Mouse (Mus musculus): ENCODE measurements around the gene Vps41.

The Vps41 gene

DNA sequence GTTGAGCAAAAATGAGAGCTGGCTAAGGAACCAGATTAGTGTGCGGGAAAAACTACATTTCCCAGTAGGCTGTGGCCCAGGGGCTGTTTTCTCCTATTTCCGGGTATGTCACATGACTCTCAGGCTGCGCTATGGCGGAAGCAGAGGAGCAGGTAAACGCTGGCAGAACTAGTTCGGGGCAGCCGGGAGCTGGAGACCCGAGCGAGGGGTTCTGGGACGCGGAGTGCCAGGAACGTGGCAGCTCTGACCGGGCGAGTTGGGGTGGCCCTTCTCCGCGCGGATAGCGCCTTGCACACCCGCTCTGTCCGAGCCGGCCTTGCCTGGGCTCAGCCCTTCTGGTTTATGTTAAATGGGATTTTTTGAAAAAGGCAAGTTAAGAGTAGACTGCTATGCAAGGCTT is at the start of gene Vps41:
Gene Vps41, plus strand, starts transcription at position 102 of the 400 bp plus-strand sequence.
- peak; percentile 80 for DNase-seq (ENCODE audit: low spot score)

DNA sequence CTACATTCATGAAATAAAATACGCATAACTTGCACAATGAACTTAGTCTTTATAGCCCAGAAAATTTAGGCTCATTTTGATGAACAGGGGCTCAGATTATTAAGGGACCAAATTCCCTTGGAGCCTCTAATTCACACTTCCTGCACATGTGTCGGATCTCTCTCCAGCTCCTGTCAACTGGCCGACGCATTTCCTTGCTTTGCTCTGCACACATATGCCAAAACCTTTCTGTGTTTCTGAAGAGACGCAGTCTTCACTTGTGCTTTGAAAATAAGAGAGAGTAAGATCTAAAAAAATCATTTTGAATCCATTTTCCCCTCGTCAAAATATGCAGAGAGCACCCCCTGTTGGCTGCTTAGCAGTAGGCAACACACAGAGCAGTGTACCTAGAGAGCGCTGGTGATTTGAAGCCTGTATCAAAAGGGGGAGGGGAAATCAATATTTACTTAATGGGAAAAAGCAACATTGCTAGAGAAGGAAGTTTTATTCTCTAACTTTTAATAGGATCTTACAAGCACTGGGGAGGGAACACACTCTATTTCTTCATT is 18.5 kb upstream of the Vps41 start:
- DNase-seq (ENCODE audit: low spot score), result peak; percentile 20

DNA sequence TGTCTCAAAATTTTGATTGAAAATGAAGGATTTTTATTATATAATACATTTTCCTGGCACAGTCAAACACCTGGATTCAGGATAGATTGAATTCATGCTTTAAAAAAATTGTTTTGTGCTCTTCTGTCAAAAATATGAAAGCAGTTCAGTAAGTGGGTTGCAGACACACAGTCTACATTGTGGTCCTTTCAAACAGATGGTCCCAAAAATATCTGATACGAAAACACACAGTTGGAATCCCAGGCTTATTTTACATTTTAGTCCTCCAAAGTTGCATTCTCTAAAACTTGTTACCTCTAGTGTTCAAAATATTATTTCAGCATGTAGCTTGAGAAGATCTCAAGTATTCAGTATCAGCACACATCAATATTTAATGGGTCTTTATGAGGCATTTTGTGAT is 5.4 kb upstream of the Vps41 start:
- no peak for DNase-seq (ENCODE audit: low spot score)

DNA sequence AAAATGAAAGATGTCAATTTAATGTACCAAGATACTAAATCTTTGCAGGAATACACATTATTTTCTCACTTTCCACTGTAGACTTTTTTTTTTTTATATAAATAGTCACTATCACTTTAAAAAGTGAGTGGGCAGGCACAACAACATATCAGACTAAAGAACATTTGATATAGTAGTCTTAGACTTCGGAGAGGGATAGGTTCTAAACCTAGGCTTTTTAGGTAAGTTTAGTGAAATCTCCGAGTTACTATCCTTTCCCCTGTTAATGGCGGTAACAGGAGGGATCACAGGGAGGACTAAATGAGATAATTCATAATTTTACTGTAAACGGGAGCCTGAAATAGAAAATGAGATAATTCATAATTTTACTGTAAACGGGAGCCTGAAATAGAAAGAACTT is 379 bp upstream of the Vps41 start:
- no peak for DNase-seq (ENCODE audit: low spot score)

DNA sequence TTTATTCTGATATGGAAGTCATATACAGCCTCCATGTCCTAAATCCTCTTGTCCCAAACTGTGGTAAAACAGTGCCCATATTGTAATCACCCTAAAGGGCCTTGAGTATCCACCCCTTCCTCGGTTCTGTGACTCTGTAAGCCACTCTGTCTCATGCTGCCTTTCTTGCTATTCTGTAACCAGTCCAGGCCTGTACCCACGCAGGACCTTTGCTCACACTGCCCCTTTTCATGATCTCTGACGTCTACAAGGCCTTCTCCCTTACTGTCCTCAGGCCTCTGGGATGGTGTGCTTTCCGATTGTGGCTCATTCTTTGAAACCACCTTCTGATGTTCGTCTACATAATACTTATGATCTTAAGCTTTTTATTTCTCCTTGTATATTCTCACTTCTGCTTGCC is 1.4 kb downstream of the Vps41 start:
- no peak for DNase-seq (ENCODE audit: low spot score)

DNA sequence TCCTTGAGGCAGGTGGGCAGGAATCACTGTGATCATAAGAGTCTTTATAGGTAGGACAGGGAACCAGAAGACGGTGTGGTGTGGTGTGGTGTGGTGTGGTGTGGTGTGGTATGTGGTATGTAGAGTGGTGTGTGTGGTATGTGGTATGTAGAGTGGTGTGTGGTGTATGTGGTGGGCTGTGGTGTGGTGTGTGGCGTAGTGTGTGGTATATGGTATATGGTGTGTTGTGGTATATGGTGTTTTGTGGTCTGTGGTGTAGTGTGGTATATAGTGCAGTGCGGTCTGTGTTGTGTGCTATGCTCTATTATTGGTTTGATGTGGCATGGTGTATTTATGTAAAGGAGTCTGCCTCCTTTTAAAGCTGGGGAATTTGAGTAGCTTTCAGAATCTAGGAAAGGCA is 13.6 kb downstream of the Vps41 start:
- no peak for DNase-seq (ENCODE audit: low spot score)

DNA sequence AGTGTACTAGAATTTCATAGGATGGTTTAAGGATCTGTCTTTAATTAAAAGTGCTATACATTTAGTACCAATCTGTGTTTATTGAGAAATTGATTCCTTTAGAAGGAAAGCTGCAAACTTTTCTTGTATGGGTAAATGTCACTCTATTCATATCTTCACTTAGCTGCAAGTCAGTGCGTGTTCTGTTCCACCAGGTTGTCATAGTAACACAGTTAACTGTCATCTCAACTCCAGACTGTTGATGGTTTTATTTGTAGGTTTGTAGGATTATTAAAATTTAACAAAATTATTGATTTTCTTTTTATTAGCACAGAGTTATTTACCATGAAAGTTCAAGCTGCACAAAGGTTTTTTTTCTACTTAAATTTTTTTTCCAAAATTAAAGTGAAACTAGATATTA is 19.5 kb downstream of the Vps41 start:
- DNase-seq (ENCODE audit: low spot score), result no peak

DNA sequence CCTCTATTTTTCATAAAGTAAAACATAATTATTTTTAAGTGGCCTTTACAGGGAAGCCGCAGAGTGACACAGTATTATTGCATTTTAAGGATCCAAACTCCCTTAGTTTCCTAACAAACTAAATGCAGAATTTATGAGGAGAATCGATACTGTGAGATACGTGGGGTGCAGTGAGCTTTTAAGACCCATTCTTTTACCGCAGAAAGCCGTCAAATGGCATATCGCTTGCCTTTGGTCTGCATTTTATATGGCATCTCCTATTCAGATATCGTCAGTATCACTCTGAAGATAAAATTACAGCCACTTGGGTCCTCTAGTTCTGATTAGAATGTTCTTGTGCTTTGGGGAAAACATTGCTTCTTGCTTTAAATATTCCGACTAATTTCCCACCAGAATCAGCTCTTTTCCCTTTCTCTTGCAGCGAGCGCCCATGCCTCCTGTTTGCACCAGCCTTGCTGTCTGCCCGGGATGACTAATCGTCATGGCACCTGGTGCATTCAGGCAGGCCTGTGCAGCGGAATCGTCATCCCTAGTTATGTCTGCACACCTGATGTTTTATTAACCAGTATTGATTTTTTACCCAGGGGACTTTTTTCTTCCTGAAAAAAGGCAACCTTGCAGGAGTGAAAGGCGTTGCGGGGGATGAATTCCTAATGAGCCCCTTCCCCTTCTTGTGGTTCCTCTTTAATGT is 26.6 kb downstream of the Vps41 start:
- DNase-seq (ENCODE audit: low spot score), result peak; percentile 29

DNA sequence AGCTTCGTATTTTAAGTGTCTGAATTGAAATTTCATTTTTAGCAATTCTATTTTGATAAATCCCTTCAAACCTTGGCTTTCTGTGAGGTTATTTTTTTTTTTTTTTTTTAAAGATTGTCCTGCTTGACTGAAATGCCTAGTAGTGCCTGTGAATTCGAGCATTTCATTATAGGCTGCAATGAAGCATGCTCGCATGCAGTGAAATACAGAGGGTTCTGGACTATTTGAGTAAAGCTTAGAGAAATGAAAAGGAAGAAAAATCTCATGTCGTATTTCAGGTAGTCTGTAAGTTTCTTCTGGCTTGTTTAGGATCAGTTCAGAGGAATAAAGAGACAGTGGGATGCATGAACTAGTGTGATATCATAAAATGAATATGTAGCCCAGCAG is 27.2 kb downstream of the Vps41 start:
- no peak for DNase-seq (ENCODE audit: low spot score)

DNA sequence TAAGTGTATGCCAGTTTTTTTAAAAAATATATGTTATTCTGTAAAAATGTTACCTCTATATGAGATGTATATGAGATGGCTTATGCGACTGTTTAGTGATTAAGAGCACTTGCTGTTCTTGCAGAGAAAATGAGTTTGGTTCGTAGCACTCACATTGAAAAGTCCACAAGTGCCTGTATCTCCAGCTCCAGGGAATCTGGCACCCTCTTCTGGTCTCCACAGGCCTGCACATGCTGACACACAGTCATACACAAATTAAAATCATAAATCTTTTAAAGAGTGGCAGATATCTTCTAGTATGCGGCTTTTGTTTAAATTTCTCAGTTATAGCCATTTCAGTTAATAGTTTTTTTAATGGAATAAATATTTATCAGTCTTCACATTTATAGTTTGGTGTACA is 40.9 kb downstream of the Vps41 start:
- DNase-seq (ENCODE audit: low spot score), result no peak

DNA sequence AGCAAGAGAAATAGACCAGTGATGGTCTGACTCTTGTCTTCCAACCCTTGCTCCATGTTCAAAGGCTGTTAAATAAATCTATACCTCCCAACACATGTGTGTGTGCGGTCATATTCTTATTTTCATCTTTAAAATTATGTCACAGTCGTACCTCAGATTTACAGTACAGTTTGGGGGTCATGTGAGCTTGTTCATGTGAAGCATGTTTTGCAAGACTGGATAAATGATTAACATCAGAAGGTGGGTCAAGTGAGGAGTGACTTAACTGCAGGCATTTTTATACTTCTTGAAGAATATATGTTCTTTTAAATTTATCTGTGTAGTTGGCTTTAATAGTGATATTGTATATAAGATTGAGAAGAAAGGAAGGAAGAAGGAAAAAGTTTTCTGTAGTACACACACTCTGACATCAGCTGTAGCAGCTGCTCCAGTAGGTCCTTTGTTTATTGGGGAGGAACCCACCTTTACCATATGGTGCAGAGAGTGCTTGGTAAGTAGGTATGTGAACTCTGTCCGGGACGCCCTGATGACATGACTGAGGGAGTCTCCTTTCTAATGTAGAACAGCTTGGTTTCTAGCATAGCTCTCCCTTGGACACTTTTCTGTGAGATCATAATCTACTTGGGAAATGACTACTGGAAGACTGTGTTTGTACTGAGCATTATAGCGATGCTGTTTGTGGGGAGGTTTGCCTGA is 42.4 kb downstream of the Vps41 start:
- no peak for DNase-seq (ENCODE audit: low spot score)

DNA sequence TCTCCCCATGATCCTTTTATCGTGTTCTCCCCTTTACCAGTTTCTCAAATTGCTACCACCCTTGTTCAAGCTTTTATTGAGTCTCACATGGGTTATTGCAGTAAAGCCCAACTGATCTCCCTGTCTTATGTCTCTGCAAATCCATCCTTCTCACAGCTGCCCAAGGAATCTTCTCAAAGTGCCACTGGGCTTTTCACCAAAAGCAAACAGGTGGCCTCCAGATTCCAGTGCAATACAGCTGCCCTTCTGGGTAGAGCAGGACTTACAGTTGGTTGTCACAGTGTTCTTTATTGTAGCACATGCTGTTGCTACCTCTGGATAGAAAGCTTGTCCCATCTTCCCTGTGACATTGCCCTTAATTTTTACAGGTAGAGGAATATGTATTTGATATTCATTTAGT is 44.4 kb downstream of the Vps41 start:
- DNase-seq (ENCODE audit: low spot score), result no peak

DNA sequence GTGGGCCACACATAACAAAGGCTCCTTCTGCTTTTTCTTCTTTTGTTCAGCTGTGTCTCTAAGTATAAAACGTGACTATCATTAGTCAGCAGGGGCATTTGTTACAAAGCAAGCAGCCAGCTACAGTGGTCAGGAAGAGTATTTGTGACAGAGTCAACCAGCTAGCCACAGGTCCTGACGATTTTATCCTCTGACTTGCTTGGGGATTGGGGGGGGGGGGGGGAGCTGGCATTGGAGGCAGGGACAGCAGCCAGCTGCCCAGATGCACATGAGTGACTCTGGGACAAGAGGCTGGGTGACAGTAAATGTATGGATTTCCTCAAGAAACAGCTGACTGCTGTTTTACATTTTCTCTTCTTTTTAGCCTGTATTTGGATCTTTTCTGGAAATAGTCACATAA is 50.8 kb downstream of the Vps41 start:
- DNase-seq (ENCODE audit: low spot score), result no peak

DNA sequence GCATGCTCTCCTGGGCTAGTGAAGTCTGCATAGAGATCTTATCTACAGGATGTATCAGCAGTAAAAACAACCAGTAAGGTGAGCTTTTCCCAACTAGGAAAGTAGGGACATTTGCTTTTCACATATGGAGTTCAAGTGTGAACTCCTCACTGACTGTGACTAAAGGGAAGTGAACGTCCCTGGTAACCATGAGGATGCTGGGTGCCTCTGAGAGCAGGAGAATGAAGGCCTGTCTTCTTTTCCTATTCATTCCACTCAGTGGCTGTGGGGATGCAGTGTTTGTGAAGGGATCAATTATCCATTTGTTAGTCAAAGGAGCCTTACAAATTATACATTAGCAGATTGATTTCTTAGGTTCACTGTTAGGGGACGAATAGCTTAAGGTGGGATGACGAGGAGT is 51.4 kb downstream of the Vps41 start:
- no peak for DNase-seq (ENCODE audit: low spot score)

DNA sequence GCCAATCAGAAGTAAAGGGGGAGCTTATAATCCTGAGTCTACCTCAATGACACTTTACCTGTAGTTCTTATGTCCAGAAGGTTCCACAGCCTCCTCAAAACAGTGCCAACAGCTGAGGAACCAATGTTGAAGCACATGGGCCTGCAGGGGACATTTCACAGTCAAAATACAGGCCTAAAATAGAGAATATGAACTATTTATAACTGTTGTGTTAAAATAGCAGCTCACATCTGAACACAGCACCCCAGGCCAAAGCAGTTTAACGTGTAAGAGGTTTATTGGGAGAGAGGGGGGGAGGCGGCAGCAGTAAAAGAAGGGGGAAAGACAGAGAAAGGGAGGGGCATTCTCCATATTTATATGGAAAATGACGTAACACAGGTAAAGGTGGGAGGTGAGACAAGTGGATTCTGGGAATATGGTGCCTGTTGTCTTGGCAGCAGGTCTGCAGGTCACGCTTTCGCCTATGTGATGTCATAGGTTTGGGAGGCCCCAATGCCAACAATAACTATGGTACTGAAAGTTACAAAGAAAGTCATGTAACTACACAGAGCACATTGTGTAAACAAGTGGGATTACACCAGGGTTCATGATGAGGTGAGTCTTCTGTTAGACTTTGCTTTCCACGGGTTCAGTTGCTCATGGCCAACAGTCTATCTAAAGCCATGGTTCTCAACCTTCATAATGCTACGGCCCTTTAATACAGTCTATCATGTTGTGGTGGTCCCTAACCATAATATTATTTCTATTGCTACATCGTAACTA is 56.5 kb downstream of the Vps41 start:
- DNase-seq (ENCODE audit: low spot score), result no peak

DNA sequence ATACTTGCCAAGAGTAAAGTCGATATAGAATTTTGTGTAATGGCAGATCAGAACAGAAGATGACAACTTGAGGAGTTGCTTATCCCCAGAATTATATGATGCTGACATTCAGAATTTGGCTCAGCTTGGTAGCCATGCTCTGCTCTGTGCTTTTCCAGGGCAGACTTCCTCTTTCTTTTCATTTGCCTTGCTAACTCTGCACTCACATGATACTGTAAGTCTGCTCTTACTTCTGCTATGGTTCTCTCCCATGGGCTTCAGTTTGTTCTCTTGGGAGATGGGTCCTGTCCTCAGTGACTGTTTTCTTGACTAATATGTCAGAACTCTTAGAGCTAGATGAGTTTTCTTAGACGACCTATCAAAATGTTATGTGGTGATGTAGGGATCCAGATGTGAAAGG is 64.2 kb downstream of the Vps41 start:
- DNase-seq (ENCODE audit: low spot score), result no peak

DNA sequence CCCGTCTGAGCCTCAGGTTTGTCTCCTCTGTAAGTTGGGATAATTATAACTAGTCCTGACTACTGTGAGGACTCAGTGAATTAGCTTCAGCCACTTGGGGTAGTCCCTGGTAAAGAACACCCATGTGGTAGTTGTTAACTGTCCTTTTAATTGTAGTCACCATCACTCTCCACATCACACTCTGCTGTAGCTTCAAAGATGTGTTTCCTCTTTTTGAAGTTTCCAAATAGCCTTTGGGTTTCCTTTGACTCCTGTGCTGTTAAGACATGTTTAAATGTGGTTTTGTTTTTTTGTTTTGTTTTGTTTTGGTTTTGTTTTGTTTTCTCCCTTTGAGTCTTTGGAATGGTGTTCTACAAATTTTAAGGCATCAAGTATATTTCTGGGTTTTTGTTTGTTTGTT is 68.6 kb downstream of the Vps41 start:
- DNase-seq (ENCODE audit: low spot score), result no peak

DNA sequence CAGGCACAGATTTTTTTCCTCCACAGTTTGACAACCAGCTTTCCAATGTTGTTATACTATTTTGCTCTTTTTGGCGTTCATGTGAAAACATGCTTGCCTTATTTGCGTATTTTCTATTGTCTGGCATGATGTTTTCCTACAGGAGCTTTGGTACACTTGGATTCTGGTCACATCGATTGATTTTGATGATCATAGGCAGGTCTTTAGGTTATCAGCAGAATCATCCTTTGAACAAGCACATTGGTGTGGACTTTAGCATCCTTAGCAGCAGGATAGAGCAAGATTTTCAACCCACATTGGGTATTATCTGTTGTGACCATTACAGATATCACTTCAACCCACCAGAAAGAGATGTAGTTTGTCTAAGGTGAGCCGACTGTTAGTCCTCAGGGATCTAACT is 71.0 kb downstream of the Vps41 start:
- no peak for DNase-seq (ENCODE audit: low spot score)

DNA sequence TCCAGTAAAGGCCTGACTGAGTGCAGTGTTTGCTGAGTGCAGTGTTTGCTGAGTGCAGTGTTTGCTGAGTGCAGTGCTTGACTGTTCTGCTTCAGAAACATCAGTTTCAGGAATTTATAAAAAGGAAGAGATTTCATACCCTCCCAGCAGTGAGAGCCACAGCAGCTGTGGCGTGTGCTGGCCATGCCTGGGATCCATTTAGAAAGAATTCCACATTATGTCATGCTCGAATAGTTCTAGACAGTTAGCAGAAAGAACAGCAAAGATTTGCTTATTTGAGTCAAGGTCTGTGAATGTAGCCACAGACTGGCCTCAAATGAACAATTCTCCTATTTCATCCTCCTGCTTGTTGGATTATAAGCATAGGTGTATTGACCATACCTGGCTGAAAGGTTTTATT is 71.6 kb downstream of the Vps41 start:
- DNase-seq (ENCODE audit: low spot score), result no peak

DNA sequence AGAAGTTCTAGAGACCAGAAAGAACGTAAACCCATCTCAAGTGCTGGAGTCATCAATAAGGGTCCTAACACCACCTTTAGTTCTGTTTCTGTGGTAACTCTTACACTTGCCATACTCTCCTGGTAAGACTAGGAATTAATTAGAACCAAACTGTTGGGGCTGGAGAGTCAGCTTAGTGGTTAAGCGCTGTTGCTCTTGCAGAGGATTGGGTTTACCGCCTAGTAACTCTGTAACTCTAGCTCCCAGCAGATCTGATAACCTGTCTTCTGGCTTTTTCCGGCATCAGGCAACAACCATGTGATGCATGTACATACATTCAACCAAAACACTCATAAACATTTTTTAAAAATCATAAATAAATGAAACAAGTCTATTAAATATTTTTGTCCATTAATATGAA is 72.6 kb downstream of the Vps41 start:
- DNase-seq (ENCODE audit: low spot score), result no peak

DNA sequence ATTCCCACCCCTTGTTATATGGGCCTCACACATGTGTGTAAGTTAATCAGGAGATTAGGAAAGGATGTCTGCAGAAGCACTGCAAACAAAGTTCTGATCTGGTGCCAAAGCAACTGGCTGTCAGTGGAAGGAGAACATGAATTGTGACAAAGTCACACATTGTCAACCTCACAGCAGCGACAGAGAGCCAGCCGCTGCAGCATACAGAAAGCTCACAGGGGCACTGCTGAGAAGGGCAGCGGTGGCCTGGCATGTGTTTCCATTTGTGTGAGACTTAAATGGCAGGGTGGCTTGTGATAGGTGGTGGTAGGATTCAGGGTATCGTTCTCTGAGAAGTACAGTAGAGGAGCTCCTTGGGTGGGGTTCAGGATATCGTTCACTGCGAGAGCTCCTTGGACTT is 73.0 kb downstream of the Vps41 start:
- DNase-seq (ENCODE audit: low spot score), result no peak

DNA sequence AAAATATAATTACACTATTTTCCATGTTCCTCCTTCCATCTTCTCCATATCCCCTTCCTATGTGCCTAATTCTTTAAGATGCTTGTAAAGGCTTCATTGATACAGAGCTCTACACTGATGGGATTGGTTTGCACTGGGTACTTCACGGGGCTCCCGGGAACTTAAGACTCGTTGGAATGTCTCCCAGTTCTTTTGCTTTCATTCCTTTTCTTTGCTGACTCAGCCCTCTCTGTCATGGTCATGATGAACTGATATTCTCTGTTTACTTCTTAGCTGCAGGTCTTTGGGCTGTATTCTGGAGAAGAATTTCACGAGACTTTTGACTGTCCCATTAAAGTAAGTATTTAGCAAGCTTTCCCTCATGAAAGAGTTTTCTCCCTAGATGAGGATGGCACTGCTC is 74.2 kb downstream of the Vps41 start:
- DNase-seq (ENCODE audit: low spot score), result no peak

DNA sequence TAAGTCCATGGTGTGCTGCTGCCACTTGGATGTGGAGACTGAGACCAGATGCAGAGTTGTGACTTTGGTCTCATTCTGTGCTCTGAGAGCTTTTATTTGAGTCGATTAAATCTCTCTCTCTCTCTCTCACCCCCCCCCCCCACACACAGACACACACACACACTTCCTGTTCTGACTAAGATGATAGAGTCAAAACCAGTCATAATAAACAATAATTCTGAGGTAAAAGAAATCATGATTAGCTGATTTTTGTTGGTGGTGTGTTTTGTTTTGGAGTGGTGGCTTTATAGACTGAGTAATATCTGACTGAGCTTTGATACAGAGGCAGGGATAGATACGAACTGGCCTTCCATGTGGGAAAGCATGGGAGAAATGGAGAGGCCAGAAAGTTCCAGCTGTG is 74.6 kb downstream of the Vps41 start:
- DNase-seq (ENCODE audit: low spot score), result no peak

Measured in layer of hippocampus, adult 9-10 months (tissue).